Mouse (Mus musculus): Measurements from ENCODE around the gene Arl13b.

- TF ChIP-seq POLR2A (IDR thresholded peaks at IDR 0.05; ENCODE audit: borderline replicate concordance, extremely low read depth, low read depth, low read length), result no peak
- TF ChIP-seq CTCF (IDR thresholded peaks at IDR 0.05; ENCODE audit: insufficient read depth, low read length), result no peak
Measured at GRCm38 (mm10) chr16:62834016-62834735, 12.7 kb downstream of the Arl13b start.

Data from lung, adult 2 months (tissue).